Mouse (Mus musculus) T-helper 1 cell (primary cell): Measurements from ENCODE around the gene St6galnac3.

ENCODE experiments used
- in situ Hi-C: fragments of 300-600 bp; cut with MboI, MseI; formaldehyde crosslinking; loops from one replicate; pipeline ENCODE4 v1.15.1; 2025; ENCODE audit warnings: high pct_unique_total_duplicates

The St6galnac3 gene

GRCm38 (mm10) chr3:153359966-153360365 is 365.0 kb downstream of the St6galnac3 start:
- in situ Hi-C loops, result loop anchor here (10.0 kb wide), 1 partner anchor 185 kb away; no protein-coding TSS in a partner anchor

DNA sequence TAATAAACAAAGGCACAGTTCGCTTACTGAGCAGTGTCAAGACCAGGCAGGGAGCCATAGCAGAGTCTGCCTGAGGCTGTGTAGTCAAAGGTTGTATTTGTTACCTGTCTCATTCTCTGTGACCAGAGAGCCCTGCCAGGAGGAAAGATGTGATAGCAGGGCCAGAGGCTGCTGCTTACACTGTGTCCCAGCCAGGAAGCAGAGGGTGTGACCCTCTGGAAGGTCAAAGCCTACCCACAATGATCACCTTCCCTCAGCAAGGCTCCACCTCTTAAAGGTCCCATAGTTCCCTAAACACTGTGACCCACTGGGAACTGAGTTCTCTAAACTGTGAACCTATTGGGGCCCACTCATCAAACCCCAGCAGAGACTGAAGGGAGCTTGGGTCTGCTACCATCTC is 368.9 kb downstream of the St6galnac3 start:
- in situ Hi-C loops, result no loop called here

DNA sequence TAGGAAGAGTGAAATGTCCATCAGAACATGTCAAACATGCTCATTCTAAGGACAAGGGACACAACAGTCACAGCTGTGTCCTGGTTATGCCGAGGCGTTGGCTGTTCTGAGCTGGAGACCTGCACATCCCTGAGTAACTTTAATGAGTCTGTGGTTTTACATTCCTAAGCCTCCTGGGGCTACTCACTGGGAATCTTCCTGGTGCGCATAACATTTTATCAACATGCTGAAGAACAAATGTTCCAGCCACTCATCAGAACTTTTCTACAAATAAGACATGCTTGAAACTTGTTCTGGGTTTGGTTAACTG is 370.0 kb downstream of the St6galnac3 start:
- in situ Hi-C loops, result no loop called here

GRCm38 (mm10) chr3:153354186-153354987 is 370.6 kb downstream of the St6galnac3 start:
- in situ Hi-C loops, result no loop called here

DNA sequence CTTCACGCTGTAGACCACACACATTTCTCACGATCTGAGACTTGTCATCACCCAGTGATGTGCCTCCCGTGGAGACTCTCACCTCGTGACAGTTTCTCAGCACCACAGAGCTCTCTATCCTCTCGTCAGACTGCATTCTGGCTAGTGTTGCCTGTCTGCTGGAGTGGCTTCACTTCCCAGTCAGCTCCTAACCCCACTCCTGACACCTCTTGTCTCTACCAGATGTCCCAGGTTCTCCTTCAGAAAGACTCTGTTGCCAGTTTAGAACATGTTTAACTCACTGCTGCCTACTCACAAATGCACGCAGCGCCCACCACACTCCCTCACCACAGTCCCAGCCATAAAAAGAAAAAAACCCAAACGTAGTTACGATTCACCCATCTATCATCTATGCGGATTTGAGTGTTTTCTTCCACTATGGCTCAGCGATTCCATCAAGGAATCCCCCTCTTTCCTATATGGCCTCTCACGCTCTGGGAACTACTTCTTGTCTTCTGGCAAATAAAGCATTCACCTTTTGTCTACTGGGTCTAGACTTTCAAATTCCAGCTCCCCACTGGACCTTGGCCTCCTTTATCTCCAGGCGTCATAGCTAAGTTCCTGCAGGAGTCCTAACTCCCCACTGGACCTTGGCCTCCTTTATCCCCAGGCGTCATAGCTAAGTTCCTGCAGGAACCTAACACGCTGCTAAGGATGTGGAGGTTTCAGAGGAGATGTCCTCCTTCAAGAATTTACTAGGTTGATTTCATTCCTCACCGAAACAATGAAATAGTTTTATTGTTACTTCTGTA is 371.5 kb downstream of the St6galnac3 start:
- in situ Hi-C loops, result no loop called here

GRCm38 (mm10) chr3:153349981-153350380 is 375.0 kb downstream of the St6galnac3 start:
- in situ Hi-C loops, result no loop called here

DNA sequence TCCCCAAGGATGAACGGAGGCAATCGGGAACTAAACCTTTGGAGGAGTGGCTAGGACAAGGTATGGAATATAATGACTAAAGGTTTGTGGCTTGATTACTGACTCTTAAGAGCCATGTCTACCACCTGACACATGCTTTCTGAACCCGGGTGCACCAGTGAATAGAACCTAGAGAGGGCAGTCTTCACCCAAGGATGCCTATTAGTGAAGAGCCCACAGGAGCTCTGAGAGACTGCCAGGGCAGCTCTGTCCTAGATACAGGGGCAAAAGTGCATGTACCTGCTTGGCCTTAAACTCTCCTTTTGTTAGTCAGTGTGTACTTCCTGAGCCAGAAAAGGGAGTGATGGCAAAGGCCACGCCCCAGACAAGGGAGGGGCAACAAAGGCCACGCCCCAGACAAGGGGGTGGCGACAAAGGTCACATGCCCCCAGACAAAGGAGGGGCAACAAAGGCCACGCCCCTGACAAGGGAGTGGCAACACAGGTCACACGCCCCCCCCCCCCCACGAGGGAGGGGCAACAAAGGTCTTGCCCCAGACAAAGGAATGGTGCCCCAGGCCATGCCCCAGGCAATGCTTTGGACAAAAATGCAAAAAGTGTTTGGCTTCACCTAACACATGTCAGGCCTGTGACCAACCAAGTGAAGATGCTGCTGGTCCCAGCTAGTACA is 376.0 kb downstream of the St6galnac3 start:
- in situ Hi-C loops, result no loop called here

- in situ Hi-C loops, result no loop called here
Observed at GRCm38 (mm10) chr3:153344979-153345378, 380.0 kb downstream of the St6galnac3 start.

GRCm38 (mm10) chr3:153339940-153340339 is 385.0 kb downstream of the St6galnac3 start:
- in situ Hi-C loops, result no loop called here

- in situ Hi-C loops, result no loop called here
Observed at GRCm38 (mm10) chr3:153339091-153339490, 385.9 kb downstream of the St6galnac3 start.

GRCm38 (mm10) chr3:153337779-153338178 is 387.2 kb downstream of the St6galnac3 start:
- in situ Hi-C loops, result no loop called here

DNA sequence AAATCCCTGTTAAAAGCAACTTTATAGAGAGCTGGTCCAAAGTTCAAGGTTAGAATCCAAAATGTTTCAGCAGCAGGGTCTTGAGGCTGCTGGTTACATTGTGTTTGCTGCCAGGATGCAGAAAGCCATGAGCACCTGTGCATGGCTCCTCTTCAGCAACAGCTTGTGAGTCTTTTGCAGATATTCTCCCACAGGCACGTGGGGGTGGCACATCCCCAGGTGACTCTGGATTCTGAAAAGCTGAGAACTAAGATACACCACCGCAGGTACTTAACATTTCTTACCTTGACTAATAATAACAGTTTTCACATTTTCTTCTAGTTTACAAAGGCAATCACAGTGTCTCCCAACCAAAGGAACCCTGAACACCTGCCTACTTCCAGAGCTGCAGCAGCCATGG is 387.8 kb downstream of the St6galnac3 start:
- in situ Hi-C loops, result no loop called here

- in situ Hi-C loops, result no loop called here
Observed at GRCm38 (mm10) chr3:153334152-153334825, 390.7 kb downstream of the St6galnac3 start.

GRCm38 (mm10) chr3:153324307-153324706 is 400.7 kb downstream of the St6galnac3 start:
- in situ Hi-C loops, result no loop called here

- in situ Hi-C loops, result no loop called here
Observed at GRCm38 (mm10) chr3:153323446-153323845, 401.5 kb downstream of the St6galnac3 start.

DNA sequence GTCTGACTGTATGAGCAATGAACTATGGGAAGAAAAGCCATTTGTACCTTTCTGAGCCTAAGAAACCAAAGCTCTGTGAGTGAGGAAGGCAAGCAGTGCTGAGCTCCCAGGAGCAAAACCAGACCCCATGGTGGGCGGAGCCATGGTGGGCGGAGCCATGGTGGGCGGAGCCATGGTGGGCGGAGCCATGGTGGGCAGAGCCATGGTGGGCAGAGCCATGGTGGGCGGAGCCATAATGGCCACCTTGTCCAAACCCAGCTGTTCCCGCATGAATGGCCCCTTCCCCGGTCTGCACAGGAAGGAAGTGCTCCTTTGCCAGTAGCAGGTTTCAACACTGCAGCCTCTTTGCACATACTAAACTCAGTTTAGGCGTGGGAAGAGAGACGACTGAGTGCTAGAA is 411.4 kb downstream of the St6galnac3 start:
- in situ Hi-C loops, result no loop called here

GRCm38 (mm10) chr3:153313167-153313566 is 411.8 kb downstream of the St6galnac3 start:
- in situ Hi-C loops, result no loop called here

- in situ Hi-C loops, result no loop called here
Observed at GRCm38 (mm10) chr3:153312006-153312405, 413.0 kb downstream of the St6galnac3 start.

- in situ Hi-C loops, result no loop called here
Observed at GRCm38 (mm10) chr3:153308379-153308778, 416.6 kb downstream of the St6galnac3 start.

GRCm38 (mm10) chr3:153305153-153305552 is 419.8 kb downstream of the St6galnac3 start:
- in situ Hi-C loops, result no loop called here

GRCm38 (mm10) chr3:153302376-153302775 is 422.6 kb downstream of the St6galnac3 start:
- in situ Hi-C loops, result no loop called here
